Mouse (Mus musculus) adipose tissue, adult 10 weeks (tissue): ENCODE measurements around the gene Bcl6. TPM values are rescaled to one million over a fixed set of nuclear protein-coding genes. Genes with fewer than 3 reads are reported as not detected.

Experiments
- polyA plus RNA-seq: library from polyadenylated mRNA; stranded (reverse); fragments of 350-450 nt; fragmentation: Illumina TruSeq; extraction: RNeasy Lipid Tissue Mini Kit (QIAGEN cat#74804); gene quantifications from one replicate; pipeline ENCODE4 v1.2.3, GENCODE M21; 2014; ENCODE audit warnings: low read depth, low replicate concordance

Bcl6 gene
- 10.4 TPM for polyA plus RNA-seq

DNA sequence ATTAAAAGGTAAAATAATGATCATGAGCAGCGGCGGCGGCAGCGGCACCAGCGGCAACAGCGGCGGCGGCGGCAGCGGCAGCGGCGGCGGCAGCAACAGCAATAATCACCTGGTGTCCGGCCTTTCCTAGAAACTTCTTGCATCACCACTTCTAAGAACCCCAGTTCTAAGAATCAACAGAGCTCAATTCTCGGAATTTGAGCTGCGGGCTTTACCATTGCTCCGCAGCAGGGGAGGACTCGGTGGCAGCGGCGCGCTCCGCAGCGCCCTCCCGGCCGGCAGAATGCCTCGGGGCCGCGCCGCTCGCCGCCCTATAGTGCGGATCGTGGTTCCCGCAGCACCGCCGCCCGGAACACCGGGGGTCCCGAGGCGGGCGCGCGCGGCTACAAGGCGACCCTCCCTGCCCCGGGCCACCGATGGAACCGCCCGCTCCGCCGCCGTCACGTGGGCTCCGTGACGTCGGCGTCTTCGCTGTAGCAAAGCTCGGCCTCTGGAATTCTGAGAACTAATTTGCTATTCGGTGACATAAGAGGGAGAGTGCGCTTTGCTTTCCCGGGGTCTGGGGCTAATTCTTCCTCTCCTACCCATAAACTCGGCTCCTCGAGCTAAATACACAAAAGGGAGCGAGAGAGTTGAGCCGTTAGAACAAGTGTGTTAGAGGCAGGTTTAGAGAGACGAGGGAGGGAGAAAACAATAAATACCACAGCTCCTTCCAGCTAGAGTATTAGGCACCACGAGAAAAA, at the start of gene Bcl6, which contains the start of gene Gm37419:
Gene Bcl6, minus strand, starts transcription at position 387 of the 743 bp plus-strand sequence.
Gene Gm37419, plus strand, starts transcription at position 17 of the 743 bp plus-strand sequence.

DNA sequence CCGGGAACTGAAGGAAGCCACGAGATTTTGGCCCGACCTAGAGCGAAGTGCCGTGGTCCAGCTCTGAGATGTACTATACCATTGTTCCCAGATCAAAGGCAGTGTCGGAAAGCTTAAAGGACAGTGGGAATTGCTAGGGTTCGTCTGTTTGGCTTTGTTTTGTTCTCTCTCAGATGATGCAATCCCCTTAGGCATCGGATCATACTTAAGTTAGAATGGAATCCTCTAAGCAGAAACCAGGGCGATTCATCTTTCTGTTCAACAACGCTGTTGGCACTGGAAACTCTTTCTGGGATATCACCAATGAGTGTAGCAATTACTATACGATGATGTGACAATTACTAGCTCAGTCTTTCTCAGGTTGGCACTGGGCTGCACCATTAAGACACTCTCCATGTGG, 56.4 kb downstream of the Bcl6 start, which contains the start of gene Rtp2:
Gene Rtp2, minus strand, starts transcription at position 101 of the 400 bp plus-strand sequence.

Other genes starting within 250 kb of the Bcl6 start
- gene Sst, start 97.9 kb downstream of the Bcl6 start, polyA plus RNA-seq = not detected
- gene Rtp2, start 56.5 kb downstream of the Bcl6 start, polyA plus RNA-seq = not detected
- not detected for gene Gm37419, start 370 bp downstream of the Bcl6 start, polyA plus RNA-seq